Mouse (Mus musculus) naive thymus-derived CD4-positive, alpha-beta T cell, adult 5 months (primary cell): Measurements from ENCODE around the gene Zfhx3. TPM values are rescaled to one million over a fixed set of nuclear protein-coding genes. Genes with fewer than 3 reads are reported as not detected.

ENCODE experiments used
- polyA plus RNA-seq: library from polyadenylated mRNA; unstranded; fragments of 100-300 nt; shearing (Covaris generic); gene quantifications from one replicate; pipeline ENCODE4 v1.2.1, GENCODE M21; 2017

The Zfhx3 gene
- polyA plus RNA-seq: 0.14 TPM

DNA sequence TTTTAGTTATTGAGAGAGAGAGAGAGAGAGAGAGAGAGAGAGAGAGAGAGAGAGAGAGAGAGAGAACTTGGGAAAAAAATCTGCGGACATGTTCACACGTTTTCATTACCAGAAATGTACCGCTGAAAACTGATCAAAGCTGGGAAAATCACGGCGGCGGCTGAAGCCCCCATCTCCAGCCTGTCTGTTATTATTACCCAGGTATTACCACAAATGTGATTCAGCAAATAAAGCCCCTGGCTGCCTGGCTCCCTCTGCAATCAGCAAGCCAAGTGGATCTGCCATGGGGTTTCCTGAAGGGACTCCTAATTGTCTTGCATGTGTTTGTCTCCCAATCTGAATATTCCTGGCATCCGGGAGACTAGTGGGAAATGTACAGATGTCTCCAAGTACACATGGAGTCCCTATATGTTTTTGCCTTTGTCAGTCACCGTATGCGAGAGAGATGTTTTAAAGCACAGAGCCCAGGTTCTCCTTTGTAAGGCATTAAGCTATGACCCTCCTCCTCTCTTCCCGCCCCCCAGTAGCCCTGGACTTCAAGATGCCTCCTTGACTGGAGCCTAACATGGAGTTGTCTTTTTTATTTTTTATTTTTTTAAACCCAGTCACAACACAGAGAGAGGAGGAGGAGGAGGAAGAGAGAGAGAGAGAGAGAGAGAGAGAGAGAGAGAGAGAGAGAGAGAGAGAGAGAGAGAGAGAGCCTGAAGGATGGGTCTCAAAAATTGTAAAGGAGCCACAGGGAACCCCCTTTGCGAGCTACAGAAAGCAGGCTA lies at the start of gene Zfhx3:
Gene Zfhx3, plus strand, starts transcription at position 723 of the 773 bp plus-strand sequence.

